19 mouse cellular contexts compared by ENCODE assay signal in genomic region chr8:122891440-122891839, GRCm38 (mm10). TPM values are rescaled to one million over a fixed set of nuclear protein-coding genes. Genes with fewer than 3 reads are reported as not detected.
DNase-seq lines count a peak whose midpoint lies in the region; ATAC-seq and TF ChIP-seq lines count a peak whose summit lies in the region.
"Had no signal": no experiment of that assay in that cellular context is flagged by ENCODE, and none has a peak within 500 bp of the region (broad histone marks: within the 10 kb centered on the region; RNA-seq: fewer than 3 reads in every experiment).

No protein-coding gene starts in this region.

- H3ac ChIP-seq in myocyte (ENCODE audit: control insufficient read depth, insufficient read length) = no peak overlapping the region

- TF ChIP-seq POLR2A in lung, adult 2 months (IDR thresholded peaks at IDR 0.05; ENCODE audit: borderline replicate concordance, extremely low read depth, low read depth, low read length) = no peak
- TF ChIP-seq POLR2A in MEL (IDR thresholded peaks at IDR 0.05; ENCODE audit: control insufficient read depth in 1 of 2, insufficient read depth in 1 of 2, low read depth in 1 of 2, low read length in 2 of 2, poor library complexity in 1 of 2) = no peak
- no peak for TF ChIP-seq POLR2A in myocyte (IDR thresholded peaks at IDR 0.05; ENCODE audit: insufficient read length, low read depth)

- 84% methylated on average over 12 of the region's 12 CpGs for WGBS in heart, embryonic 15.5 days
- 82% methylated on average over 12 of the region's 12 CpGs for WGBS in lung, adult 2 months

- H3K36me3 ChIP-seq in heart, embryonic 15.5 days = peaks cover 95% of the 10 kb centered on the region
- H3K36me3 ChIP-seq in MEL (ENCODE audit: control insufficient read depth in 1 of 2, insufficient read depth in 2 of 2, low read length in 2 of 2) (peaks cover 0 to 26% of the 10 kb centered on the region in 2 experiments; a peak in 2 of 4 replicates), myocyte (ENCODE audit: control insufficient read depth, insufficient read depth) (peaks cover 63% of the 10 kb centered on the region)

- H3K4me2 ChIP-seq in heart, embryonic 15.5 days = no peak overlapping the region
- H3K4me2 ChIP-seq in myocyte (ENCODE audit: low read depth) = no peak overlapping the region
- H3K4me2 ChIP-seq: embryonic facial prominence, embryonic 13.5 days; heart, embryonic 13.5 days; hindbrain, embryonic 12.5 days; intestine, embryonic 15.5 days; midbrain, embryonic 15.5 days had no signal

- peak; percentile 17 for TF ChIP-seq RAD21 in MEL (IDR thresholded peaks at IDR 0.05; ENCODE audit: low read depth, low read length)

- H3K4me1 ChIP-seq in heart, embryonic 15.5 days (replicated peaks) = no peaks in the 10 kb centered on the region
- H3K4me1 ChIP-seq in lung, adult 2 months (ENCODE audit: control insufficient read depth, insufficient read depth, low read length) = no peaks in the 10 kb centered on the region
- H3K4me1 ChIP-seq in MEL (ENCODE audit: control insufficient read depth in 1 of 2, insufficient read depth in 2 of 2, low read length in 2 of 2) = no peaks in the 10 kb centered on the region
- H3K4me1 ChIP-seq: embryonic facial prominence, embryonic 13.5 days; heart, embryonic 13.5 days; hindbrain, embryonic 12.5 days; intestine, embryonic 15.5 days; midbrain, embryonic 15.5 days had no signal

- no peak overlapping the region for H3K4me3 ChIP-seq in heart, embryonic 15.5 days
- no peak overlapping the region for H3K4me3 ChIP-seq in lung, adult 2 months (replicated peaks; ENCODE audit: extremely low read depth, low read depth, low read length)
- H3K4me3 ChIP-seq in MEL (ENCODE audit: control insufficient read depth in 1 of 2, insufficient read depth in 1 of 2, low read depth in 2 of 2, low read length in 2 of 2) (no peak overlapping the region), myocyte (no peak overlapping the region)
- H3K4me3 ChIP-seq: embryonic facial prominence, embryonic 13.5 days; heart, embryonic 13.5 days; hindbrain, embryonic 12.5 days; intestine, embryonic 15.5 days; midbrain, embryonic 15.5 days had no signal

- DNase-seq in heart, postnatal 14 days = no peak
- no peak for DNase-seq in lung, adult 2 months
- no peak for DNase-seq in lung, postnatal 25 days (ENCODE audit: low spot score)
- no peak for DNase-seq in MEL (ENCODE audit: low read depth, low spot score)
- no peak for DNase-seq in cerebellum, postnatal 25 days
- DNase-seq: adrenal gland, postnatal 36 days; kidney, postnatal 36 days; left cerebral cortex, postnatal 4 days; right cerebral cortex, postnatal 25 days; thymus, postnatal 25 days had no signal

- TF ChIP-seq EP300 in MEL (IDR thresholded peaks at IDR 0.05; ENCODE audit: low read depth in 1 of 2, low read length in 2 of 2) = no peak

- intact Hi-C loops in heart, postnatal 14 days (cut with DNase I) = loop anchor here (5.0 kb wide), 1 partner anchor 311 kb away; no protein-coding TSS in a partner anchor

- 0 out of 2 replicates have a peak, but pooled peaks have one; percentile 13 for TF ChIP-seq CTCF in lung, adult 2 months (IDR thresholded peaks at IDR 0.05; ENCODE audit: insufficient read depth, low read length)
- peak in 2 of 3 experiments; percentile 39 to 45; a peak in 4 of 6 replicates for TF ChIP-seq CTCF in MEL (IDR thresholded peaks at IDR 0.05 in 2 of 3, conservative IDR thresholded peaks at IDR 0.05 in 1 of 3; ENCODE audit: control insufficient read depth in 1 of 3, insufficient read depth in 1 of 3, low read depth in 2 of 3, low read length in 3 of 3, poor library complexity in 1 of 3, severe bottlenecking in 1 of 3)

- H3K27ac ChIP-seq in heart, embryonic 15.5 days = no peak overlapping the region
- no peak overlapping the region for H3K27ac ChIP-seq in MEL (ENCODE audit: control insufficient read depth, low read depth, low read length)
- H3K27ac ChIP-seq: embryonic facial prominence, embryonic 13.5 days; heart, embryonic 13.5 days; hindbrain, embryonic 12.5 days; intestine, embryonic 15.5 days; midbrain, embryonic 15.5 days had no signal

- no peaks in the 10 kb centered on the region for H3K9me3 ChIP-seq in heart, embryonic 15.5 days (replicated peaks)
- H3K9me3 ChIP-seq in MEL (replicated peaks; ENCODE audit: insufficient read depth, low read length) = no peaks in the 10 kb centered on the region
- H3K9me3 ChIP-seq: embryonic facial prominence, embryonic 13.5 days; heart, embryonic 13.5 days; hindbrain, embryonic 12.5 days; intestine, embryonic 15.5 days; midbrain, embryonic 15.5 days had no signal

- H3K79me2 ChIP-seq in MEL (ENCODE audit: control insufficient read depth, insufficient read depth, low read length, poor library complexity) (no peaks in the 10 kb centered on the region), myocyte (ENCODE audit: control insufficient read depth, insufficient read depth) (no peaks in the 10 kb centered on the region)

- peak; percentile 43; the same call in 1 of the 2 replicates for ATAC-seq in heart, embryonic 15.5 days (replicated peaks; ENCODE audit: insufficient number of reproducible peaks, insufficient read depth, low FRiP score, low read depth)
- ATAC-seq: activated CD4-positive, CD25-positive, alpha-beta regulatory T cell, adult 4 months; intestine, embryonic 15.5 days; midbrain, embryonic 15.5 days had no signal

- H3K27me3 ChIP-seq in heart, embryonic 15.5 days = no peaks in the 10 kb centered on the region
- no peaks in the 10 kb centered on the region for H3K27me3 ChIP-seq in MEL (ENCODE audit: control insufficient read depth in 1 of 2, insufficient read depth in 2 of 2, low read length in 2 of 2)
- H3K27me3 ChIP-seq in myocyte (ENCODE audit: control insufficient read depth, insufficient read depth, insufficient read length) = no peaks in the 10 kb centered on the region
- H3K27me3 ChIP-seq: embryonic facial prominence, embryonic 13.5 days; heart, embryonic 13.5 days; hindbrain, embryonic 12.5 days; intestine, embryonic 15.5 days; midbrain, embryonic 15.5 days had no signal

- H3K9ac ChIP-seq in heart, embryonic 15.5 days = no peak overlapping the region
- no peak overlapping the region for H3K9ac ChIP-seq in MEL (ENCODE audit: control insufficient read depth, low read depth, low read length, poor library complexity, severe bottlenecking)
- H3K9ac ChIP-seq: embryonic facial prominence, embryonic 13.5 days; heart, embryonic 13.5 days; hindbrain, embryonic 12.5 days; intestine, embryonic 15.5 days; midbrain, embryonic 15.5 days had no signal

TF ChIP-seq in MEL, 35 proteins besides CTCF, POLR2A, EP300 and RAD21:
- TF ChIP-seq SMC3 (IDR thresholded peaks at IDR 0.05; ENCODE audit: low read depth, low read length) (0 out of 2 replicates have a peak, but pooled peaks have one; percentile 17), MAX (IDR thresholded peaks at IDR 0.05; ENCODE audit: low read length) (no peak), POLR2AphosphoS5 (IDR thresholded peaks at IDR 0.05; ENCODE audit: borderline replicate concordance, low read depth, low read length) (0 out of 2 replicates have a peak, but pooled peaks have one; percentile 42), MAZ (IDR thresholded peaks at IDR 0.05; ENCODE audit: low read depth, low read length) (no peak), NRF1 (IDR thresholded peaks at IDR 0.05; ENCODE audit: insufficient read depth, low read depth, low read length, poor library complexity, severe bottlenecking) (no peak)

TF ChIP-seq in myocyte, 11 proteins besides CTCF, POLR2A, EP300 and RAD21:
- TF ChIP-seq E2F4 (IDR thresholded peaks at IDR 0.05; ENCODE audit: insufficient read depth) (no peak), POLR2AphosphoS2 (IDR thresholded peaks at IDR 0.05; ENCODE audit: insufficient read length, low read depth) (peak; percentile 39), TCF12 (IDR thresholded peaks at IDR 0.05; ENCODE audit: insufficient read depth, poor library complexity, severe bottlenecking) (no peak), USF1 (IDR thresholded peaks at IDR 0.05; ENCODE audit: low read depth) (no peak)

RNA-seq across cellular contexts. Expression of gene Cdh15, which starts 43.7 kb away (rescaled TPM):
- 0.11 and 0.28 TPM in 2 replicates for polyA plus RNA-seq in heart, embryonic 15.5 days (2015; fragmentation: Nextera tagmentation; extraction: Ambion mirVana)
- total RNA-seq in heart, postnatal 14 days (2021) = not detected
- 0.03 and 0.37 TPM in 2 replicates for polyA plus RNA-seq in lung, adult 2 months (2012; rRNA removed)
- total RNA-seq in MEL (2012; rRNA removed) = 0.07 and 0.08 TPM in 2 replicates
- polyA plus RNA-seq in MEL (2012; ENCODE audit: insufficient read depth in 1 of 2, insufficient read length in 2 of 2, low read depth in 1 of 2, low replicate concordance in 2 of 2, missing spikeins in 1 of 2) (under 1 TPM in 1 of 2 experiments, not detected in 1; 0.71 TPM), myocyte (2012; fragmentation: generic; extraction: Trizol) (401 TPM)
- total RNA-seq: common myeloid progenitor, adult 5-6 weeks had no signal

Comparison
In these comparisons a context has a peak if more than half of its experiments do, and no peak if none do; other contexts are left out.
1. RNA of gene Cdh15, which starts 43.7 kb away (polyA plus RNA-seq): 401 TPM in myocyte (single experiment); 0.71 TPM in MEL, 0.03 to 0.37 TPM in lung, adult 2 months and 0.11 to 0.28 TPM in heart, embryonic 15.5 days; every median in the first group is over 100 times any median in the second.